Mouse (Mus musculus) splenic B cell, adult 2 months (primary cell): Measurements from ENCODE around the gene Olfr1320.
"Not testable (repeated sequence)": the region's sequence is repeated elsewhere in the genome, so short reads cannot be mapped to it uniquely, and the experiment has no call there.

Source experiments
- DNase-seq: peaks from one replicate; pipeline ENCODE4 v3.0.0-alpha.2; 2011; ENCODE audit warnings: low read depth, low spot score
- H3K27me3 ChIP-seq: 2 replicates; pipeline ENCODE4 v1.6.1; 2012; ENCODE audit warnings: mild to moderate bottlenecking, low read length, moderate library complexity, mixed read lengths; ENCODE audit not compliant: control insufficient read depth, poor library complexity, insufficient read depth, severe bottlenecking
- H3K36me3 ChIP-seq: 2 replicates; pipeline ENCODE4 v1.6.1; 2012; ENCODE audit warnings: mild to moderate bottlenecking, low read length, moderate library complexity, mixed read lengths; ENCODE audit not compliant: control insufficient read depth, poor library complexity, insufficient read depth, severe bottlenecking

Olfr1320 gene

GRCm38 (mm10) chrX:49672033-49672432 lies at the start of gene Olfr1320:
Gene Olfr1320, plus strand, starts transcription at chrX:49672333.
- no peak for DNase-seq
- H3K27me3 ChIP-seq = no peaks in the 10 kb centered on the region
- H3K36me3 ChIP-seq = no peaks in the 10 kb centered on the region

- no peak for DNase-seq
- no peaks in the 10 kb centered on the region for H3K27me3 ChIP-seq
- H3K36me3 ChIP-seq = no peaks in the 10 kb centered on the region
Measured at GRCm38 (mm10) chrX:49627566-49627965, 44.6 kb upstream of the Olfr1320 start.

GRCm38 (mm10) chrX:49631195-49631594 lies 40.9 kb upstream of the Olfr1320 start:
- H3K36me3 ChIP-seq = no peaks in the 10 kb centered on the region
- no peak for DNase-seq
- no peaks in the 10 kb centered on the region for H3K27me3 ChIP-seq

DNA sequence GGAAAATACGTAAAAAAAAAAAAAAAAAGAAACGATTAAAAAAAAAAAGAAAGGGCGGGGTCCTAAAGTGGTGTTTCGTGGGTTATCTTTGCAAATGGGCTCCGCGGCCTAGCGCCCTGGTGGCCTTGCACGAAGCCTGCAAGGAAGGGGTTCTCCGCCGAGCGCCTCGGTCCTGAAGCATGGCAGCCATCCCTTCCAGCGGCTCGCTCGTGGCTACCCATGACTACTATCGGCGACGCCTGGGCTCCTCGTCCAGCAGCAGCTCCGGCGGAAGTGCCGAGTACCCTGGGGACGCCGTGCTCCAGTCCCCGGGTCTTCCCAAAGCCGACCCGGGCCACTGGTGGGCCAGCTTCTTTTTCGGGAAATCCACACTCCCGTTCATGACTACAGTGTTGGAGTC lies 11.4 kb upstream of the Olfr1320 start:
- not testable (repeated sequence) for H3K27me3 ChIP-seq, DNase-seq, H3K36me3 ChIP-seq
